Mouse (Mus musculus) lung, adult 2 months (tissue): Measurements from ENCODE around the gene H3f3b. TPM values are rescaled to one million over a fixed set of nuclear protein-coding genes. Genes with fewer than 3 reads are reported as not detected.

Source experiments
- DNase-seq: peaks from one replicate; pipeline ENCODE4 v3.0.0; 2022
- H3K4me1 ChIP-seq: fragments of 200-500 bp; 2 replicates; pipeline ENCODE4 v1.6.1; 2011; ENCODE audit warnings: low read length; ENCODE audit not compliant: control insufficient read depth, insufficient read depth
- H3K4me3 ChIP-seq: fragments of 200-500 bp; replicated peaks from 2 replicates; pipeline ENCODE3; 2011; ENCODE audit warnings: low read depth, mild to moderate bottlenecking, control low read depth, low read length; ENCODE audit errors: extremely low read depth
- CTCF ChIP-seq: fragments of 200-500 bp; IDR thresholded peaks from 2 replicates; pipeline ENCODE4 v1.5.1; 2011; ENCODE audit warnings: mild to moderate bottlenecking, low read length, control low read depth; ENCODE audit not compliant: insufficient read depth
- POLR2A ChIP-seq: fragments of 200-500 bp; IDR thresholded peaks from 2 replicates; pipeline ENCODE4 v1.6.1; 2011; ENCODE audit warnings: low read depth, mild to moderate bottlenecking, control low read depth, low read length, borderline replicate concordance; ENCODE audit errors: extremely low read depth
- WGBS: fragments of 180-500 bp; shearing (Covaris S2); methylation state at CpG from one replicate; pipeline ENCODE4 v1.1.7; 2018; 5-methylcytosine and 5-hydroxymethylcytosine counted together
- polyA plus RNA-seq: library from polyadenylated mRNA; depleted of rRNA; stranded (reverse); fragments of >200 nt; gene quantifications from 2 replicates; pipeline ENCODE4 v1.2.3, GENCODE M21; 2012; rRNA removed

Gene H3f3b
- 223 and 243 TPM in 2 replicates for polyA plus RNA-seq

GRCm38 (mm10) chr11:116027756-116028155 is at the start of gene H3f3b:
H3f3b (minus strand) TSS chr11:116027962.
- DNase-seq: no peak
- no peak for TF ChIP-seq CTCF
- peak; percentile 63; the same call in 1 of the 2 replicates for TF ChIP-seq POLR2A
- WGBS: 41% methylated on average over 4 of the region's 4 CpGs
- Histone ChIP-seq H3K4me1 (peaks cover 8% of the 10 kb centered on the region), H3K4me3 (peak within 1 kb of the TSS; percentile 58)

DNA sequence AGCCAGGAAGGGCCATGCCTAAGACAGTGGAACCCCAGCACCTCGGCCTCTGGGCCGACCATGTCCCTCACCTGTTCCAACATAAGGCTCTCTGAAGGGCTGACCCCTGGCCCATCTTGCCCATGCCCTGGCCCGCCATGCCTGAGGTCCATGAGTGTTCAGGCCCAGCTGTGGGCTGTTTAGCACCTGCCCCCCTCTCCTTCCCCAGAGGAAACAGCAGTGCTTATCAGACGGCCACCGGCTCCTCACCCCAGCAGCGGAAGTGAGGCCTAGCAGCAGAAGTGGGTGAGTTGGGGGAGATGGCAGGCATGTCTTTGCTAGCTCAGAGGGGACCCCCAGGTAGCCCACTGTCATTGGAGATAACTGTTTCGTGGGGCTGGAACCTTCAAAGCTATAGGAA is 49.1 kb upstream of the H3f3b start:
- TF ChIP-seq CTCF: no peak
- TF ChIP-seq POLR2A: no peak
- peak overlapping the region; percentile 49 for H3K4me3 ChIP-seq
- 57% methylated on average over 7 of the region's 7 CpGs for WGBS
- H3K4me1 ChIP-seq: peaks cover 3% of the 10 kb centered on the region; the same call in 1 of the 2 replicates
- no peak for DNase-seq

DNA sequence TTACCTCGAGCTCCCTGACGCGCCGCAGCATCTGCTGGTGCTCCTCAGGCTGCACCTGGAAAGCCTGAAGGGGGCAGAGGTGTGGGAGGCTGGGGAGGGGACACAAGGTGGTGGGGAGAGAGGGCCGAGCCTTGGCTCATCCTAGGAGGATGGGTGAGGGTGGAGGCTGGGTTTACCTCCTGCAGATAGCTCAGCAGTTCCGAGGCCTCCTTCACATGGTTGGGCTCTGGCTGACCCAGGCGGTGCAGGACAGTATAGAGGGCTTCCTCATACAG is 48.4 kb upstream of the H3f3b start:
- Histone ChIP-seq H3K4me3 (no peak overlapping the region), H3K4me1 (peaks cover 3% of the 10 kb centered on the region; the same call in 1 of the 2 replicates)
- TF ChIP-seq POLR2A (no peak), CTCF (no peak)
- no peak for DNase-seq
- WGBS: 75% methylated on average over 7 of the region's 7 CpGs

DNA sequence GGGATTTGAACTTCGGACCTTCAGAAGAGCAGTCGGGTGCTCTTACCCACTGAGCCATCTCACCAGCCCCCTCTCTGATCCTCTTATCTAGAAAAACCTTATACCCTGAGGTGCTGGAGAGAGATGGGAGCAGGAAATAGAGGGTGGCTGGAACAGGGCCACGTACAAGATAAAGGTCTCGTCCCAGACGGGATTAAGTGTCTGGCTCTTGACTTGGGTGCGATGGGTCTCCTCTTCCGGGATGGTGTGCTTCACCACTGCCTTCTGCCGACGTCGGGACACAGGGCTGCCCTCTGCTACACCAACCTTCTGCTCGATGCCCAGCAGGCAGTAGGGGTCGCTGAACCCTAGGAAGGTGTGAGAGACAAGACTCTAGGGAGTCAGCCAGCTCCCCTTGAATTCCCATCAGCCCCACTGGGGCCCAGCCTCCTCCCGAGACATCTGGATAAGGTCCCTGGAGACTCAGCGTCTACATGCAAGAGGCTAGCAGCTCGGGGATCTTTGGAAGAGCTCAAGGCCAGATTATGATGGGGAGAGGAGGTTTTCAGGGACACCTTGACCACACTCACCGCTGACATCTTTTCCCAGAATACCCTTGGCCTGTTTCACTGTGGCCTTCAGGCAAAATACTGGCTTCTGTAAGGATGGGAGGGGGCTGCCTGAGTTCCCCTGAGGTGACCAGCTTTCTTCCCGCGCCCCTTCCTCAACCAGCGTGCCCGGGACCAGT is 47.9 kb upstream of the H3f3b start:
- TF ChIP-seq CTCF: no peak
- TF ChIP-seq POLR2A: no peak
- DNase-seq: no peak
- H3K4me1 ChIP-seq: peaks cover 3% of the 10 kb centered on the region; the same call in 1 of the 2 replicates
- no peak overlapping the region for H3K4me3 ChIP-seq
- WGBS: 58% methylated on average over 20 of the region's 20 CpGs

- H3K4me3 ChIP-seq: no peak overlapping the region
- peaks cover 3% of the 10 kb centered on the region; the same call in 1 of the 2 replicates for H3K4me1 ChIP-seq
- WGBS: 50% methylated on average over 7 of the region's 7 CpGs
- TF ChIP-seq POLR2A (no peak), CTCF (no peak)
- no peak for DNase-seq
These were observed 46.8 kb upstream of the H3f3b start for GRCm38 (mm10) chr11:116074436-116074991.

GRCm38 (mm10) chr11:116072608-116073007 is 44.8 kb upstream of the H3f3b start:
- 61% methylated on average over 3 of the region's 3 CpGs for WGBS
- peak; percentile 65 for DNase-seq
- TF ChIP-seq POLR2A: no peak
- no peak for TF ChIP-seq CTCF
- Histone ChIP-seq H3K4me1 (no peaks in the 10 kb centered on the region), H3K4me3 (no peak overlapping the region)

GRCm38 (mm10) chr11:116071510-116071909 is 43.7 kb upstream of the H3f3b start:
- WGBS: 43% methylated on average over 5 of the region's 5 CpGs
- no peak for DNase-seq
- TF ChIP-seq POLR2A: no peak
- peak; percentile 45 for TF ChIP-seq CTCF

DNA sequence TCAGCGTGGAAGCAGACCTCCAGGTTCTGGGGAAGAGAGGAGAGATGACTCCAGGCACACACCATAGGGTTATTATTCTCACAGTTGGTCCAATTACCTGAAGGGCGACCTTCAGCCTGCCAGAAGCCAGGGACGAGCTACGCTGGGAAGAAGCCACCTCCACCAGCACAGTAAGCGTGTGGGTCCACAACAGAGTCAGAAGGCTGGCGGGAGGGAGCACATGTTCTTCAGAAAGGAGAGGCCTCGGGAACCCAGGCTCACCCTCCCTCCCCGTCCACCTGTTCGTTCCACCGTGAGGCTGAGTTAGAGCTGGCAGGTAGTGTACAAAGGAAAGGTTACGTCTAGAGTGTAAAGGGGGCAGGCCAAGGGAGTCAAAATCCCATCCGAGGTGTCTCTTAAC is 37.6 kb upstream of the H3f3b start:
- no peak for DNase-seq
- TF ChIP-seq POLR2A (no peak), CTCF (no peak)
- Histone ChIP-seq H3K4me1 (no peaks in the 10 kb centered on the region), H3K4me3 (no peak overlapping the region)
- 86% methylated on average over 12 of the region's 12 CpGs for WGBS

More at GRCm38 (mm10) chr11:116071510-116071909, 43.7 kb upstream of the H3f3b start:
- Histone ChIP-seq H3K4me1 (no peaks in the 10 kb centered on the region), H3K4me3 (no peak overlapping the region)

DNA sequence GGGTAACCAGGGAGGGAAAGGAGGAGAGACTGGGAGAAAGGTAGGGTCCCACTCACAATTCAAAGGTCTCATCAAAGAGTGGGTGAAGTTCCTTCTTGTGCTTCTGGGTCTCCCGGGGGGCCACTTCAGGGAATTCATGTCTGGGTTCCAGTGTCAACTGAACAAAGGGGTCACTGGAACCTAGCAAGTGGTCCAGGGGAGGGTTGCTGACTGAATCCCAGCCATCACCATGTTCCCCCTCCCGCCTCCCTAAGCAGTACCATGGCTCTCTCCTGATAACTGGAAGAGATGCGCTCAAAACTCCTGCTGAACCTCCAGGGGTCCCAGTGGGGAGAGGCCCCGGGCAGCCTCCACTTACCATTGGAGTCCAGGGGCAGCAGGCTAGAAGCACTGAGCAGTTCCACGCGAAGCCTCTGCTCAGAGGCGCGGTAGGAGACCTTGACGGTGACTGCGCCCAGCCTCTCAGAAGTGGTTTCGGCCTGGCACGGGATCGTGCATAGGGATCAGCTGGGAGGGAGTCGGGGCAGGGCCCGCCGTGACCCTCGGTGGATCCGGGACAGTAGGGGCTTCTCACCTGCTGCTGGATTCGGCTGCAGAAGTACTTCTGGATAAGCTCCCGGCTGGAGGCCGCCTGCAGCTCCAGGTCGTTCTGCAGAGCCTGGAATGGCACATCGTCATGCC is 36.6 kb upstream of the H3f3b start:
- TF ChIP-seq CTCF (no peak), POLR2A (no peak)
- no peaks in the 10 kb centered on the region; the same call in 1 of the 2 replicates for H3K4me1 ChIP-seq
- WGBS: 69% methylated on average over 23 of the region's 23 CpGs
- no peak overlapping the region for H3K4me3 ChIP-seq
- no peak for DNase-seq

DNA sequence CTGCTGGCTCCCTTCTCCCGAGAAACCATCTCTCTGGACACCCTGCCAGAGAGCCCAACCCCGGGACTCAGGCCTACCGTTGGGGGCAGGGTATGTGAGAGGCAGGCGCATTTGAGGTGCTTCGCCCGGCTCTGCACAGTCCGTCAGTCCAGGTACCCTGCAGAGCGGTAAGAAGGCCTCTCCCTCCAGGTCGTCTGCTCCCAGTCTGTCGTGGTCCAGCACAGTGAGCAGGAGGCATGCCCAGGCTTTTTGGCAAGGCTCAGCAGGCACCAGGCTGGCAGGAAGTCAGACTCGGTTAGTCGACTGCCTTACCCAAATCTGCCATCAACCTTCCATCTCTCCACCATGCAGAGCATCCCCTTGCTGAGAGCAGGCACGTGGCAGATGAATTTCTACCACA is 35.8 kb upstream of the H3f3b start:
- no peak for DNase-seq
- TF ChIP-seq POLR2A (no peak), CTCF (no peak)
- 47% methylated on average over 13 of the region's 13 CpGs for WGBS
- H3K4me1 ChIP-seq: no peaks in the 10 kb centered on the region; the same call in 1 of the 2 replicates
- H3K4me3 ChIP-seq: no peak overlapping the region
